Mouse (Mus musculus) CD8-positive naive resting alpha-beta T cell, adult 2 months (primary cell): Measurements from ENCODE around the gene Baiap2l1.
"Not testable (repeated sequence)": the region's sequence is repeated elsewhere in the genome, so short reads cannot be mapped to it uniquely, and the experiment has no call there.

ENCODE experiments used
- DNase-seq, 2 experiments: peaks; one replicate each; pipeline ENCODE4 v3.0.0; 2022; ENCODE audit warnings: low read depth in 2 of 2, low spot score in 2 of 2

Gene Baiap2l1

GRCm38 (mm10) chr5:144357881-144358591, at the start of gene Baiap2l1:
Baiap2l1 (minus strand) TSS chr5:144358112.
- DNase-seq = peak; percentile 25 to 31

- no peak for DNase-seq
Measured at GRCm38 (mm10) chr5:144406256-144406655, 48.3 kb upstream of the Baiap2l1 start.

- DNase-seq = no peak
Measured at GRCm38 (mm10) chr5:144400821-144401220, 42.9 kb upstream of the Baiap2l1 start.

GRCm38 (mm10) chr5:144397566-144397965, 39.7 kb upstream of the Baiap2l1 start:
- no peak for DNase-seq

- DNase-seq = no peak
Measured at GRCm38 (mm10) chr5:144394142-144394541, 36.2 kb upstream of the Baiap2l1 start.

GRCm38 (mm10) chr5:144387851-144388250, 29.9 kb upstream of the Baiap2l1 start:
- DNase-seq = peak in 1 of 2 experiments; percentile 1

- peak in 1 of 2 experiments; percentile 2 for DNase-seq
Measured at GRCm38 (mm10) chr5:144383936-144384335, 26.0 kb upstream of the Baiap2l1 start.

GRCm38 (mm10) chr5:144381782-144382181, 23.9 kb upstream of the Baiap2l1 start:
- DNase-seq = no peak

GRCm38 (mm10) chr5:144380689-144381088, 22.8 kb upstream of the Baiap2l1 start:
- DNase-seq = no peak

GRCm38 (mm10) chr5:144379431-144379830, 21.5 kb upstream of the Baiap2l1 start:
- DNase-seq = no peak

- DNase-seq = no peak
Measured at GRCm38 (mm10) chr5:144372885-144373284, 15.0 kb upstream of the Baiap2l1 start.

- DNase-seq = no peak
Measured at GRCm38 (mm10) chr5:144372177-144372576, 14.3 kb upstream of the Baiap2l1 start.

- no peak for DNase-seq
Measured at GRCm38 (mm10) chr5:144370986-144371385, 13.1 kb upstream of the Baiap2l1 start.

- no peak for DNase-seq
Measured at GRCm38 (mm10) chr5:144368661-144369205, 10.8 kb upstream of the Baiap2l1 start.

- not testable (repeated sequence) for DNase-seq
Measured at GRCm38 (mm10) chr5:144366551-144366950, 8.6 kb upstream of the Baiap2l1 start.

GRCm38 (mm10) chr5:144364680-144365357, 6.9 kb upstream of the Baiap2l1 start:
- no peak for DNase-seq

GRCm38 (mm10) chr5:144360346-144360745, 2.4 kb upstream of the Baiap2l1 start:
- DNase-seq = no peak

- DNase-seq = no peak
Measured at GRCm38 (mm10) chr5:144359886-144360285, 2.0 kb upstream of the Baiap2l1 start.

- DNase-seq = no peak
Measured at GRCm38 (mm10) chr5:144358592-144358917, 643 bp upstream of the Baiap2l1 start.

GRCm38 (mm10) chr5:144357551-144357880, 396 bp downstream of the Baiap2l1 start:
- DNase-seq = no peak

- DNase-seq = no peak
Measured at GRCm38 (mm10) chr5:144356776-144357455, 996 bp downstream of the Baiap2l1 start.
